Mouse (Mus musculus) small intestine, adult 2 months (tissue): ENCODE measurements around the gene Ube2e1.

Source experiments
- CTCF ChIP-seq: fragments of 200-500 bp; IDR thresholded peaks from 2 replicates; pipeline ENCODE4 v1.5.1; 2012; ENCODE audit warnings: low read depth, mild to moderate bottlenecking, control low read depth, inconsistent platforms, low read length, moderate library complexity, mixed read lengths; ENCODE audit not compliant: insufficient replicate concordance, insufficient read length; ENCODE audit errors: extremely low read depth
- POLR2A ChIP-seq: fragments of 200-500 bp; IDR thresholded peaks from 2 replicates; pipeline ENCODE4 v1.6.1; 2012; ENCODE audit warnings: low read depth, mild to moderate bottlenecking, control low read depth, inconsistent platforms, low read length, moderate library complexity

DNA sequence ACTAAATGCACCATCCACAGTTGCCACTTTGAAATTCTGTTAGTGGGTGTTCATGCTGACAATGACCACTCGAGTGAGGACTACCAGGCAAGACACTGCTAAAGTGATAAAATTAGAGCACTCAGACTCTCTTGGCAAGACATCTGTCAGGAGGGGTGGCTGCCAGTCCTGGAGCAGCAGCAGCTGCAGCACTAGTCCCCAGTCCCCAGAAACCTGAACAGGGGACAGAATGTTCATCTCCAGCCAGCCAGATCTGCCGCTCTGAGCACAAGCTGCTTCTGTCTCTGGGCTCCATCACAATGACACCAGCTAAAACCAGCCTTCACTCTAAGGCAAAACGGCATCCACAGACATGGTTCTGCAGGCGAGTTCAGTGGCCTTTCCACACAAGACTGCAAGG is 28.4 kb downstream of the Ube2e1 start:
- TF ChIP-seq CTCF = no peak
- no peak for TF ChIP-seq POLR2A
